Mouse (Mus musculus) heart, embryonic 10.5 days (tissue): ENCODE measurements around the gene Pdf. TPM values are rescaled to one million over a fixed set of nuclear protein-coding genes. Genes with fewer than 3 reads are reported as not detected.
"Not testable (repeated sequence)": the region's sequence is repeated elsewhere in the genome, so short reads cannot be mapped to it uniquely, and the experiment has no call there.

Experiments used
- DNase-seq: peaks from one replicate; pipeline ENCODE4 v3.0.0-alpha.2; 2017; ENCODE audit warnings: low spot score
- H3K27ac ChIP-seq: fragments of 300-500 bp; sonication (generic); 2 replicates; pipeline ENCODE4 v1.5.1; 2016; ENCODE audit warnings: mild to moderate bottlenecking
- H3K27me3 ChIP-seq: fragments of 300-500 bp; sonication (generic); 2 replicates; pipeline ENCODE4 v1.6.1; 2016; ENCODE audit warnings: mild to moderate bottlenecking; ENCODE audit not compliant: poor library complexity, insufficient read depth, severe bottlenecking
- H3K36me3 ChIP-seq: fragments of 300-500 bp; sonication (generic); 2 replicates; pipeline ENCODE4 v1.6.1; 2016; ENCODE audit warnings: mild to moderate bottlenecking, moderate library complexity
- H3K4me1 ChIP-seq: fragments of 300-500 bp; sonication (generic); 2 replicates; pipeline ENCODE4 v1.6.1; 2016; ENCODE audit warnings: mild to moderate bottlenecking
- H3K4me3 ChIP-seq: fragments of 300-500 bp; sonication (generic); 2 replicates; pipeline ENCODE4 v1.5.1; 2016; ENCODE audit warnings: mild to moderate bottlenecking, moderate library complexity
- H3K9me3 ChIP-seq: fragments of 300-500 bp; sonication (generic); 2 replicates; pipeline ENCODE4 v1.6.1; 2016; ENCODE audit warnings: mild to moderate bottlenecking, moderate library complexity
- WGBS: fragments of 180-500 bp; shearing (Covaris S2); methylation state at CpG from one replicate; pipeline ENCODE4 v1.1.7; 2016; 5-methylcytosine and 5-hydroxymethylcytosine counted together
- polyA plus RNA-seq: library from polyadenylated mRNA; unstranded; fragments of >200 nt; fragmentation: Nextera tagmentation; extraction: Ambion mirVana; gene quantifications from 2 replicates; pipeline ENCODE4 v1.2.1, GENCODE M21; 2016

Pdf gene
- polyA plus RNA-seq, 1 experiment from 2014 or later, result 52.5 TPM

GRCm38 (mm10) chr8:107030650-107031576 is 17.5 kb downstream of the Pdf start, which contains the start of gene Vps4a:
Vps4a (plus strand) TSS chr8:107031222.
- 4% methylated on average over 66 of the region's 66 CpGs for WGBS
- Histone ChIP-seq H3K36me3 (peaks cover 7% of the 10 kb centered on the region), H3K4me1 (peaks cover 18% of the 10 kb centered on the region), H3K27me3 (no peaks in the 10 kb centered on the region), H3K4me3 (peak within 1 kb of the TSS; percentile 95), H3K9me3 (no peaks in the 10 kb centered on the region), H3K27ac (peak within 1 kb of the TSS; percentile 91)
- peak; percentile 98 for DNase-seq

GRCm38 (mm10) chr8:107030058-107030457 is 18.4 kb downstream of the Pdf start:
- Histone ChIP-seq H3K4me1 (peaks cover 18% of the 10 kb centered on the region), H3K36me3 (no peaks in the 10 kb centered on the region; the same call in 1 of the 2 replicates), H3K4me3 (no peak overlapping the region), H3K9me3 (no peaks in the 10 kb centered on the region), H3K27ac (no peak overlapping the region), H3K27me3 (no peaks in the 10 kb centered on the region)
- DNase-seq, result no peak
- WGBS, result 70% methylated on average over 5 of the region's 5 CpGs

- no peak overlapping the region for H3K4me3 ChIP-seq
- no peaks in the 10 kb centered on the region; the same call in 1 of the 2 replicates for H3K36me3 ChIP-seq
- no peaks in the 10 kb centered on the region for H3K9me3 ChIP-seq
- peaks cover 18% of the 10 kb centered on the region for H3K4me1 ChIP-seq
- no peak overlapping the region for H3K27ac ChIP-seq
- no peak for DNase-seq
- WGBS, result 72% methylated on average over 3 of the region's 3 CpGs
- no peaks in the 10 kb centered on the region for H3K27me3 ChIP-seq
Measured at GRCm38 (mm10) chr8:107029310-107029709, 19.1 kb downstream of the Pdf start.

- H3K36me3 ChIP-seq, result no peaks in the 10 kb centered on the region
- no peak overlapping the region for H3K4me3 ChIP-seq
- H3K4me1 ChIP-seq, result no peaks in the 10 kb centered on the region
- 93% methylated on average over 8 of the region's 8 CpGs for WGBS
- DNase-seq, result no peak
- H3K9me3 ChIP-seq, result no peaks in the 10 kb centered on the region
- no peaks in the 10 kb centered on the region for H3K27me3 ChIP-seq
- no peak overlapping the region for H3K27ac ChIP-seq
Measured at GRCm38 (mm10) chr8:107023479-107023878, 24.9 kb downstream of the Pdf start.

GRCm38 (mm10) chr8:107014915-107015314 is 33.5 kb downstream of the Pdf start:
- H3K4me3 ChIP-seq, result no peak overlapping the region
- 86% methylated on average over 1 of the region's 1 CpGs for WGBS
- H3K9me3 ChIP-seq, result no peaks in the 10 kb centered on the region
- no peaks in the 10 kb centered on the region for H3K27me3 ChIP-seq
- no peak overlapping the region for H3K27ac ChIP-seq
- peaks cover 28% of the 10 kb centered on the region for H3K36me3 ChIP-seq
- no peaks in the 10 kb centered on the region for H3K4me1 ChIP-seq
- no peak for DNase-seq

GRCm38 (mm10) chr8:107012666-107013065 is 35.7 kb downstream of the Pdf start:
- no peak overlapping the region for H3K27ac ChIP-seq
- no peak overlapping the region for H3K4me3 ChIP-seq
- no peaks in the 10 kb centered on the region for H3K27me3 ChIP-seq
- whole genome bisulfite sequencing, result 69% methylated on average over 2 of the region's 2 CpGs
- no peaks in the 10 kb centered on the region for H3K4me1 ChIP-seq
- no peaks in the 10 kb centered on the region for H3K9me3 ChIP-seq
- peaks cover 33% of the 10 kb centered on the region for H3K36me3 ChIP-seq
- no peak for DNase-seq

GRCm38 (mm10) chr8:107007795-107008194 is 40.6 kb downstream of the Pdf start:
- Histone ChIP-seq H3K4me1 (0 out of 2 replicates have a peak, but pooled peaks cover 4% of the 10 kb centered on the region), H3K4me3 (no peak overlapping the region), H3K9me3 (no peaks in the 10 kb centered on the region), H3K36me3 (peaks cover 47% of the 10 kb centered on the region), H3K27ac (no peak overlapping the region), H3K27me3 (no peaks in the 10 kb centered on the region)
- 84% methylated on average over 3 of the region's 3 CpGs for WGBS
- DNase-seq, result no peak

GRCm38 (mm10) chr8:107002532-107002931 is 45.9 kb downstream of the Pdf start:
- no peak overlapping the region for H3K27ac ChIP-seq
- H3K9me3 ChIP-seq, result no peaks in the 10 kb centered on the region
- no peaks in the 10 kb centered on the region for H3K27me3 ChIP-seq
- DNase-seq, result peak; percentile 92
- 0 out of 2 replicates have a peak, but pooled peaks cover 4% of the 10 kb centered on the region for H3K4me1 ChIP-seq
- peaks cover 19% of the 10 kb centered on the region; the same call in 1 of the 2 replicates for H3K36me3 ChIP-seq
- 48% methylated on average over 5 of the region's 5 CpGs for WGBS
- H3K4me3 ChIP-seq, result no peak overlapping the region

GRCm38 (mm10) chr8:106999068-106999467 is 49.3 kb downstream of the Pdf start:
- Histone ChIP-seq H3K27me3 (no peaks in the 10 kb centered on the region), H3K9me3 (no peaks in the 10 kb centered on the region), H3K36me3 (peaks cover 22% of the 10 kb centered on the region; the same call in 1 of the 2 replicates), H3K4me1 (no peaks in the 10 kb centered on the region), H3K4me3 (no peak overlapping the region), H3K27ac (no peak overlapping the region)
- DNase-seq, result no peak
- WGBS, result 91% methylated on average over 1 of the region's 1 CpGs

GRCm38 (mm10) chr8:106997416-106997815 is 51.0 kb downstream of the Pdf start:
- Histone ChIP-seq H3K36me3 (peaks cover 24% of the 10 kb centered on the region; the same call in 1 of the 2 replicates), H3K27ac (no peak overlapping the region), H3K4me1 (no peaks in the 10 kb centered on the region), H3K4me3 (no peak overlapping the region), H3K9me3 (no peaks in the 10 kb centered on the region), H3K27me3 (no peaks in the 10 kb centered on the region)
- WGBS, result 77% methylated on average over 4 of the region's 4 CpGs
- DNase-seq, result no peak

GRCm38 (mm10) chr8:106996339-106996738 is 52.1 kb downstream of the Pdf start:
- not testable (repeated sequence) for H3K27ac ChIP-seq, H3K4me1 ChIP-seq, H3K9me3 ChIP-seq, DNase-seq, H3K27me3 ChIP-seq, H3K4me3 ChIP-seq
- 85% methylated on average over 4 of the region's 4 CpGs for WGBS
- H3K36me3 ChIP-seq, result peaks cover 34% of the 10 kb centered on the region
